Mouse (Mus musculus) hindbrain, postnatal 0 days (tissue): Measurements from ENCODE around the gene Mtx1. TPM values are rescaled to one million over a fixed set of nuclear protein-coding genes. Genes with fewer than 3 reads are reported as not detected.

ENCODE experiments used
- ATAC-seq: fragments of 200-750 bp; cut with Nextera tagmentation; 2 replicates; pipeline ENCODE4 v1.8.0; 2017; ENCODE audit warnings: mild to moderate bottlenecking, moderate TSS enrichment, moderate library complexity
- DNase-seq: peaks from one replicate; pipeline ENCODE4 v3.0.0-alpha.2; 2015; ENCODE audit warnings: low spot score
- H3K27ac ChIP-seq: fragments of 300-500 bp; sonication (generic); 2 replicates; pipeline ENCODE4 v1.5.1; 2014; ENCODE audit warnings: mild to moderate bottlenecking
- H3K27me3 ChIP-seq: fragments of 300-500 bp; sonication (generic); 2 replicates; pipeline ENCODE4 v1.6.1; 2014; ENCODE audit warnings: low read length, mixed read lengths; ENCODE audit not compliant: insufficient read depth
- H3K36me3 ChIP-seq: fragments of 300-500 bp; sonication (generic); 2 replicates; pipeline ENCODE4 v1.6.1; 2014; ENCODE audit warnings: low read length, mixed read lengths; ENCODE audit not compliant: insufficient read depth
- H3K4me1 ChIP-seq: fragments of 300-500 bp; sonication (generic); 2 replicates; pipeline ENCODE4 v1.6.1; 2014; ENCODE audit warnings: antibody characterized with exemption, low read length, mixed read lengths; ENCODE audit not compliant: insufficient read depth
- H3K4me2 ChIP-seq: fragments of 300-500 bp; sonication (generic); 2 replicates; pipeline ENCODE4 v1.6.1; 2014; ENCODE audit warnings: low read depth, mild to moderate bottlenecking, low read length, moderate library complexity, mixed read lengths
- H3K4me3 ChIP-seq: fragments of 300-500 bp; sonication (generic); 2 replicates; pipeline ENCODE4 v1.5.1; 2014; ENCODE audit warnings: low read length
- H3K9ac ChIP-seq: fragments of 300-500 bp; sonication (generic); replicated peaks from 2 replicates; pipeline ENCODE4 v1.6.1; 2014; ENCODE audit warnings: mild to moderate bottlenecking, low read length, moderate library complexity, mixed read lengths
- H3K9me3 ChIP-seq: fragments of 300-500 bp; sonication (generic); 2 replicates; pipeline ENCODE4 v1.6.1; 2016; ENCODE audit warnings: low read length, mixed read lengths
- CTCF ChIP-seq: IDR thresholded peaks from 2 replicates; pipeline ENCODE4 v1.5.1; 2016; ENCODE audit warnings: antibody characterized with exemption, control low read depth, low read depth
- WGBS: fragments of 180-500 bp; shearing (Covaris S2); extraction: QIAGEN DNeasy Blood & Tissue Kit; methylation state at CpG from one replicate; pipeline ENCODE4 v1.1.7; 2014; 5-methylcytosine and 5-hydroxymethylcytosine counted together
- polyA plus RNA-seq: library from polyadenylated mRNA; unstranded; fragments of >200 nt; fragmentation: Nextera tagmentation; extraction: Ambion mirVana; gene quantifications from 2 replicates; pipeline ENCODE4 v1.2.1, GENCODE M21; 2015
- total RNA-seq: library from RNA; depleted of rRNA; stranded (reverse); fragments of >200 nt; gene quantifications from 2 replicates; pipeline ENCODE4 v1.2.3, GENCODE M21; 2014

The Mtx1 gene
- total and polyA plus RNA-seq, 2 experiments from 2014 or later, result 130 to 186 TPM

DNA sequence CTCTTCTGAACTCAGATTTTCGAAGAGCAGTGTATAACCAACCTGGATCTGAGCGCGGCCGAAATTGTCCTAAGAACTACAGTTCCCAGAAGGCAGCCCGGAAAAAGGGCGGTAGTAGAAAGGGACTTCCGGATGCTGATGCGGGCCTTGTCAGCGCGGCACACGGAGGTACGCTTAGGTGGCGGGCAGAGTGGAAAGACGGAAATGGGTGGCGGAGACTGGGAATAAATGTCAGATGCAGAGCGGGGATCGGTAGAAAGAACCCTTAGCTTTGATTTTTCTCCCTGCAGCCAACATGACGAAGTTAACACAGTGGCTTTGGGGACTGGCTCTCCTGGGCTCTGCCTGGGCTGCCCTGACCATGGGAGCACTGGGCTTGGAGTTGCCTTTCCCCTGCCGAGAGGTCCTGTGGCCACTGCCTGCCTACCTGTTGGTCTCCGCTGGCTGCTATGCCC, 39.6 kb upstream of the Mtx1 start:
- H3K4me3 ChIP-seq, result peak overlapping the region; percentile 68
- TF ChIP-seq CTCF, result no peak
- WGBS, result 0% methylated on average over 20 of the region's 20 CpGs
- peaks cover 18% of the 10 kb centered on the region for H3K4me1 ChIP-seq
- ATAC-seq (peak; percentile 89), DNase-seq (peak; percentile 92)
- H3K9me3 ChIP-seq, result no peaks in the 10 kb centered on the region
- H3K4me2 ChIP-seq, result peak overlapping the region; percentile 99
- H3K36me3 ChIP-seq, result no peaks in the 10 kb centered on the region
- no peaks in the 10 kb centered on the region for H3K27me3 ChIP-seq
- peak overlapping the region; percentile 84 for H3K9ac ChIP-seq
- H3K27ac ChIP-seq, result peak overlapping the region; percentile 81; the same call in 1 of the 2 replicates

DNA sequence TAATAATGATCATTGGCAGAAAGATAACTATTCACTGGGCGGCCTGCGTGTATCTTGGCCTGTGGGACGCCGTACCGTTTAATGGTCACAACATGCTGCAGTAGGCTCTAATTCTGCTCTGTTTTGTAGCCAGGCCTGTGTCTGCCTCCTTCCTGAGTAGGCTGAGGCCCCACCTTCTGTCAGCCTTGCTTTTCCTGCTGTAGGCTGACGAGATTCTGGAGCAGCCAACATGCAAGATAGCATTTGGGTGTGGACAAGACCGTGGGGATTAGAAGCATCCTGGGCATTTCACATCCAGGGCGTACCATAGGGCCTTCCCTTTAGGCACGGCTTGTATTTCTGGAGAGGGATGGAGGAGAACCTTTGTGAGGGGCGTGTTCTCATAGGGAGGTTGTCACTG, 35.5 kb upstream of the Mtx1 start:
- no peak for ATAC-seq
- WGBS, result 77% methylated on average over 10 of the region's 10 CpGs
- Histone ChIP-seq H3K36me3 (no peaks in the 10 kb centered on the region), H3K27me3 (no peaks in the 10 kb centered on the region), H3K4me2 (no peak overlapping the region), H3K4me3 (no peak overlapping the region), H3K4me1 (peaks cover 4% of the 10 kb centered on the region; the same call in 1 of the 2 replicates), H3K9ac (no peak overlapping the region), H3K9me3 (no peaks in the 10 kb centered on the region), H3K27ac (no peak overlapping the region)
- no peak for DNase-seq
- TF ChIP-seq CTCF, result no peak

DNA sequence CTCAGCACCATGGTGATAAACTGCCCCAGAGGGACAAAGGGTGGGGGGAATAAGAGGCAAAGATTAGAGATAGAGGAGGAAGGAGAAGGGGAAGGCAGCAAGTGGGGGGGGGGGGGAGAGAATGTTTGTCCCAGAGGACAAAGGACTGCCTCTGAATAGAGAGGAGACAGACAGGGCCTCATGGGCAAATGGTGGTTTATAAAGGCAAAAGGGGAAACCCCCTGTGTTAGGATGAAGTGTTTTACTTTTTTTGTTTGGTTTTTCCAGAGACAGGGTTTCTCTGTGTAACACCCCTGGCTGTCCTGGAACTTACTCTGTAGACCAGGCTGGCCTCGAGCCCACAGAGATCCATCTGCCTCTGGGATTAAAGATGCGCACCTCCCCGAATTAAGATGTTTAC, 33.3 kb upstream of the Mtx1 start:
- 69% methylated on average over 3 of the region's 3 CpGs for WGBS
- no peaks in the 10 kb centered on the region for H3K36me3 ChIP-seq
- no peak for DNase-seq
- no peaks in the 10 kb centered on the region for H3K9me3 ChIP-seq
- H3K4me1 ChIP-seq, result no peaks in the 10 kb centered on the region
- TF ChIP-seq CTCF, result no peak
- H3K27me3 ChIP-seq, result no peaks in the 10 kb centered on the region
- no peak overlapping the region for H3K27ac ChIP-seq
- H3K4me2 ChIP-seq, result no peak overlapping the region
- H3K9ac ChIP-seq, result no peak overlapping the region
- no peak for ATAC-seq
- no peak overlapping the region for H3K4me3 ChIP-seq

DNA sequence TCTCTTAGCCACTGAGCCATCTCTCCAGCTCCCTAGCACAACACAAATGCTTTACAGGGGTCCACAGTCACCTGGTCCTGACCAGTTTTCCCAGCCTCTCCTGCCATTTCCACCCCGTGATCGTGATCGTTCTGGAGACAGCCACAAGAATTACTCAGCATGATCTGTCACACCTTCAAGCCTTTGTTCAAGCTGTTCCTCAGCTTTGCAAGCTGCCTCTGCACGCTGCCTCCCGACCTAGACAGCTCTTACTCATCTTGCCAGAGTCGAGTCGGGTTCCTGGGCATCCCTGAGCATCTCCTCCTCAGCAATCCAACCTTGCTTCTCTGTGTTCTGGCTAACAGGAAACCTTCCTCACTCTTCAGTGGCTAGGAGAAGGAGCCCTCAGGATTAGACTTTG, 32.2 kb upstream of the Mtx1 start, which contains the start of gene Dpm3:
Gene Dpm3 (plus strand): TSS at position 283 of the 400 bp plus-strand sequence.
- H3K36me3 ChIP-seq, result no peaks in the 10 kb centered on the region
- H3K4me3 ChIP-seq, result no peak within 1 kb of the TSS
- no peak for DNase-seq
- no peak within 1 kb of the TSS for H3K27ac ChIP-seq
- H3K27me3 ChIP-seq, result no peaks in the 10 kb centered on the region
- no peak within 1 kb of the TSS for H3K9ac ChIP-seq
- WGBS, result 49% methylated on average over 7 of the region's 7 CpGs
- H3K9me3 ChIP-seq, result no peaks in the 10 kb centered on the region
- H3K4me2 ChIP-seq, result no peak within 1 kb of the TSS
- TF ChIP-seq CTCF, result no peak
- no peaks in the 10 kb centered on the region for H3K4me1 ChIP-seq
- no peak for ATAC-seq

DNA sequence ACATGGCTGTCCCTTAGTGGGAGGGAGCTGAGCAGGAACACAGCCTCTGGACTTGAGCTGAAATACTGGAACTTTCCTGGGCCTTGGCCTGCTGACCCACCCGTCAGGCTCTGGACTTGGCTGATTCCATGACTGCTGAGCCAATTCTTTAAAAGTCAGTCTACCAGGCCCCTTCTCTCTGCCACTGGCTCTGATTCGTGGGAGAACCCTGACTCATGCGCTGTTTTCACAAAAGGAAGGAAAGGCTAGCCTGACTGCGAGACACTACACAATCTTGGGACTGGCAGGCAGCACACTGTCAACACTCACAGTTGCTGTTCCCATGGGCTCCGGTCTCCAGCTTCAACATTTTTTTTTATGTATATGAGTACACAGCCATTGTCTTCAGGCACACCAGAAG, 29.3 kb upstream of the Mtx1 start:
- Histone ChIP-seq H3K27ac (no peak overlapping the region), H3K9ac (no peak overlapping the region), H3K27me3 (no peaks in the 10 kb centered on the region), H3K36me3 (no peaks in the 10 kb centered on the region), H3K4me1 (0 out of 2 replicates have a peak, but pooled peaks cover 3% of the 10 kb centered on the region), H3K4me3 (no peak overlapping the region), H3K9me3 (no peaks in the 10 kb centered on the region), H3K4me2 (no peak overlapping the region)
- no peak for ATAC-seq
- WGBS, result 76% methylated on average over 5 of the region's 5 CpGs
- TF ChIP-seq CTCF, result no peak
- DNase-seq, result no peak

DNA sequence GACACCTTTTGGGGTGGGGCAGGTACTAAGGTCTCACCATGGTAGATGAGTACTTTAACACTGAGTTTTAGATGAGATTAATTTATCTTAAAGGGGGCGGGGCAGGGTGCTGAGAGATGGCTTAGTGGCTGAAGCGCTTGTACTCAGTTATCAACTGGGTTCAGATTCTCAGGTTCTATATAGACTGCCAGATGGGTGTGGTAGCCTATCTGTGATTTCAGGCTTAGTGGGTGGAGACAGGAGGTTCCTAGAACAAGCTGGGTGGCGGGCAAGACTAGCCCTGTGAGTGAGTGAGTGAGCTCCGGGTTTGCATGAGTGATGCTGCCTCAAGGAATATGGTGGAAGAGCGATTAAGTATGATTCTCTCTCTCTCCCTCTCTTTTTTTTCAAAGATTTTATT, 28.1 kb upstream of the Mtx1 start:
- H3K4me3 ChIP-seq, result no peak overlapping the region
- no peaks in the 10 kb centered on the region for H3K36me3 ChIP-seq
- no peak overlapping the region for H3K27ac ChIP-seq
- 0 out of 2 replicates have a peak, but pooled peaks cover 7% of the 10 kb centered on the region for H3K4me1 ChIP-seq
- H3K9ac ChIP-seq, result no peak overlapping the region
- no peak for DNase-seq
- WGBS, result 93% methylated on average over 5 of the region's 5 CpGs
- H3K9me3 ChIP-seq, result no peaks in the 10 kb centered on the region
- no peak overlapping the region for H3K4me2 ChIP-seq
- H3K27me3 ChIP-seq, result no peaks in the 10 kb centered on the region
- ATAC-seq, result no peak
- no peak for TF ChIP-seq CTCF

DNA sequence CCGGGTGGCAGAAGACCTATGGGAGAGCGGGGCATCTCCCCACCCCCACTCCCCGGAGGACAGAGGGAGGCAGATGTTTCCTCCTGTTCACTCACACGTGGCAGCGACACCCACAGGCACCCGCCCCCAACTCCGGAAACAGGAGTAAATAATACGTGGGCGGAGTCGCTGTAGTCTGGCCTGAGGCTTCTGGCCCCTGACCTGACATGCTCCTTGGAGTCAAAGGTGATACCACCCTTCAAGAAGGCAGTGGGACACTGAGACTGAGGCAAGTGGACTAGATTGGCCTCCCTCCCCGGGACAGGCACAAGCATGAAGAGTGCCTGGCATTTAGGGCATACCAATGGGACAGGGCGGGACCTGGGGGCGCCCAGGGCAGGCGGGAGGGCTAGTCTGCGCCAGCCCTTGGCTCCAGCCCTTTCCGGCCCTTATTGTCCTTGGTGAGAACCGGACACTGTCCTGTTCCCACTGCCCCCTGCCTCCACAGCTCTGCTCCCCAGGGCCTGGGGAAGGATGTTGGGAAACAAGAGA, 24.5 kb upstream of the Mtx1 start:
- no peak overlapping the region for H3K27ac ChIP-seq
- H3K9ac ChIP-seq, result no peak overlapping the region
- no peaks in the 10 kb centered on the region for H3K9me3 ChIP-seq
- no peaks in the 10 kb centered on the region for H3K27me3 ChIP-seq
- no peak for TF ChIP-seq CTCF
- ATAC-seq, result peak; percentile 37; the same call in 1 of the 2 replicates
- H3K4me2 ChIP-seq, result peak overlapping the region; percentile 25
- peaks cover 13% of the 10 kb centered on the region; the same call in 1 of the 2 replicates for H3K4me1 ChIP-seq
- WGBS, result 8% methylated on average over 17 of the region's 17 CpGs
- no peak overlapping the region for H3K4me3 ChIP-seq
- H3K36me3 ChIP-seq, result no peaks in the 10 kb centered on the region
- DNase-seq, result no peak
